Mouse (Mus musculus) kidney, adult 11 months (tissue): ENCODE results near the gene Inpp4b.

Experiments
- DNase-seq: peaks from one replicate; pipeline ENCODE4 v3.0.0; 2022

The Inpp4b gene

DNA sequence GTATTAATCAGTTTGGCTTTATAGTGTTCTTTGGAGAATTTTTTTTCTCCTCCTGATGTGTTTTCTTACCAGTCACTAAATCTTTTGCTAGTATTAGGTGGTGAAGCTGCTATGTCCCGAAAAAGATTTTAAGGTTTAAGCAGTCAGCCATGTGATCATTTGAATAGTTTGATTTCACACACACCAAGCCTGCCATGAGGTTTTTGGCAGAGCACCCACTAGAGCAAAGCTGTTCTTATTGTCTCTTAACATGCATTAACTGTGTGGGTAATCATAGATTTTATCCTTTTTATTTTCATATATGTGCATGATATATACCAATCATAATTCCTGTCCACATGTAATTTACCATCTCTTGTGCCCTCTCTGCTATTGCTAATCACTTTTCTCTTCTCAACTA is 240.6 kb downstream of the Inpp4b start:
- DNase-seq, result no peak

DNA sequence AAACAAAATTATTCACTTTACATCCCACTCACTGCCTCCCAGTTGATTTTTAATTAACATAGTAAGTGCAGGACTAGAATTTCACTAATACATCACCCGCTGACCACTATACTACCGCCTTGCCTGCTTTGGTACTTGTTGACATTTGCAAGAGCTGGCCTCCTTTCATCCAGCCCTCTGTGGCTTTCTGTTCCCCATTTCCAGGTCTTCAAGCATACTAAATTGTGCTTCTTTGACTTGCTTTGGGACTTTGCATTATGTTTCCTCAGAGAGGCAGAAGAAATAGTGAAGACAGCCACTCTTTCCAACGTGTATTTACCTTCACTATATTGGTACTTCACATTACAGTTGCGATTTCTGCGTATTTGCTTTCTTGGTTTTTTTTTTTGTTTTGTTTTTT is 244.4 kb downstream of the Inpp4b start:
- DNase-seq, result no peak

DNA sequence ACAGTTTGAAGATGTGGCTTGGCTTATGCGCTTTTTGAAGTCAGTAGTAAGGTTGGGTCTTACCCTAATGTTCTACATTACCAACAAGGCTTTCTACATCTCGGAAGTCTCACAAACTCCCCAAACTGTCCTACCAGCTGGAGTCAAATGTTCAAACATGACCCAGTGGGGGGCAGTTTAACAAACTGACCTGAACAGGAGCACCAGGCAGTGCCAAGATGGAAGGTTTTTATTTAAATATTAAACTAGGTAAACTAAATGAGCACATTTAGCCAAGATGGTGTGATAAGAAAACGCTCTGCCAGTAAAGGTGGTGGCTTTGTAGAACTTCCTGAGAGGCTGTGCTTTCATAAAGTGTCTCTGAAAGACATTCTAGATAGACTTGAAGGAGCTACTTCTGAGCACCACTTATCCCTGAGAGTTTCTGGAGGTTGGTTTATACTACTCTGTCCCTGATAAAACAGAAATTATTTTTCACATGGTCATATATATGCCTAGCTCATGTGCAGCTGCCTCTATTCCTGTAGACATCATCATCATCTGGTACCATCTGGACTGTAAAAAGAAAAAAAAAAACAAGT is 251.9 kb downstream of the Inpp4b start:
- no peak for DNase-seq

DNA sequence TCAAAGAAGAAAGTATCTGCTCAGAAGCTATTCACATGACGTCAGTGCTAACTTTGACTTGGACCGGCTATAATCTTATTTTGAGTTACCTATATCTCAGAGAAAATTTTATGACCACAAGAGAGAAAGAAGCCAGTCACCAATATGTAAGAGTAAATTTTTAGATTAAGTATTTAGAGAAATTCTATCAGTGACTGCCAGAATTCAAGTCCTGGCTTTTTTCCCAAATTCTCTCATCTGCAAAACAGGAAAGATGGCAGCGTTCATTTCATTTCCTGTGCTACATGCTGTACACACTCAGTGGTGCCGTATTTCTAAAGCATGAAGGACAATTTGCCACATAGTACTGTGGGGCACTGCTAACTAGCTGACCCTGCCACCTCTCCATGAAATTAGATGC is 256.9 kb downstream of the Inpp4b start:
- no peak for DNase-seq

DNA sequence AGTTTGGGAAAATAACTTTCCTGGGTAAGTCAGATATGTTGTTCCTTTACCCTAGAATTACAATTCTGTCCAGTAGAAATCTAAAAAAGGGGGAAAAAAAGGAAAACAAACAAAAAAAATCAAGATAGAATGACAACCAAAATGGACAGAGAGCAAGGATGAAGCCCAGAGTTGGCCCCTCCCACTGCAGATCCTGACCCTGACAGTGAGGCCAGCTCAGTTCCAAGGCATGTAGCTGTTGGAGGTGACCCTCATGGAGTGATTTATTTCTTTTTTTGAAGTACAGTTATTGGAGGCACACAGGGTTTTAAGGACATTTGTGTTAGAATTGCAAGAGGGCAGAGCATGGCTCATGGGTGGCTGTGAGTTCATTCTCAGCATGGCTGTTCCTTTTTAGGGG is 258.8 kb downstream of the Inpp4b start:
- no peak for DNase-seq

DNA sequence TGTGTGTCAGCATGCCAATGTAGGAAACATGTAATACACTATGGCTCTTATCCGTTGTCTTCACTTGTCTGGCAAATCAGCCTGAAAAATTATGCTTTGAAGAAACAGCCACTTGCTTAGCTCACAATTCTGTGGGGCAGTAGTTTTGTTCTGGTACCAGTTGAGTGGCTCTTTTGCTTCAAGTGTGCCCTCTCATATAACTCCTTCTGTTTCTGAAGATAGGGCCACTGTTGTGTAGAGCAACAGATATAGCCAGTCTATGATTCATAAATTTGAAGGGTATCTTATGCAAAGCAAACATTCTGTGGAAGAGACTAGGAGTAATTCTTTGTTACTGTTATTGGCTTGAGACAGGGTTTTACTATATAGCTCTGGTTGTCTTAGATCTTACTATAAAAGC is 265.7 kb downstream of the Inpp4b start:
- DNase-seq, result no peak

DNA sequence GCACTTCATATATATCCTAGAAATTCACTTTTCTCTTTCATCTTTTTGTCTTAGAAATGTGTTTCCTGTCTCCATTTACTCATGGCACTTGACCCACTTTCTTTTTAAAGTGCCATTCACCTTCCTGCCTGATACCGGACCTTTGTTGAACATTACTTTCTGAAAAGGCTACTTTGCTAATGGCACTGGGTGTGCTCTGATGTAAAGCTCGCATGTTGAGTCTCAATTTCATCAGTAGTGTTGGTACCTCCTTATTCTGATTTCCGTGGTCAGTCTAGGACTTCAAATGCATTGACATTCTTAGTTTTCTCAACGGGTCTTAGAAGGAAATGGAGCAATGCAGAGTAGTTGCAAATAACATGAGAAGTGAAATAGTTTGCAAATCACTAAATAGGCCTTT is 266.7 kb downstream of the Inpp4b start:
- no peak for DNase-seq

DNA sequence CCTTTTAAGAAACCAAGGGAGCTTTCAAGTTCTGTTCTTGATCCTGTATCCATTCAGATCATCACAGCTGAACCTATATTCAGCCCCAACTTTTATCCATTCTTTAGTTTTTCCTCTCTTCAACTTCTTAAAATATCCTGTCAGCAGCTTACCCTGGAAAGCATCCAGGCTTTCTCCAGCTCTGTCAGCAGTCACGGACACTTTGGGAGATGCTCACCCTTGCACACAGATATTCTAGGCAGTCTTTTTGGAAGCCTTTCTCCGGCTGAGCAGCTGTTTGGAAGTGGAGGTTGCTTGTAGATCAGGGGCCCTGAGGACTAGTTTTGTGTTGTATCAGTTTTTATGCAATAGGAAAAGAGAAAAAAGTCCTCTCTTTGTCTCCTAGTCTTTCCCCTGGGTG is 270.3 kb downstream of the Inpp4b start:
- no peak for DNase-seq

DNA sequence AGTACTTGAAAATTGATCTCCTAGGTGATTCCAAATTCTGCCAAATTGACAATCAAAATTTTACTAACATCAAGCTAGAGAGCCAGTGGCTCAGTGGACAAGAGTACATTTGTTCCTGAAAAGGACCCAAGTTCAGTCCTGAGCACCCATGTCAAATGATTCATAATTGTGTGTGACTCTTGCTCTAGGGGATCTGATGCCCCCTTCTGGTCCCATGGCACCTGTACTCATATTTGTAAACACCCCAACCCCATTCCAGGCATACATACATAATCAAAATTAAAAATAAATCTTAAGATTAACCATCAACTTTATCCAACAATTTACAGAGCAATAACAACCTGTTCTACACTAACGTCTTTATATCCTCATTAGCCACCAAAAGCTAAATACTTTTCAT is 271.8 kb downstream of the Inpp4b start:
- no peak for DNase-seq

DNA sequence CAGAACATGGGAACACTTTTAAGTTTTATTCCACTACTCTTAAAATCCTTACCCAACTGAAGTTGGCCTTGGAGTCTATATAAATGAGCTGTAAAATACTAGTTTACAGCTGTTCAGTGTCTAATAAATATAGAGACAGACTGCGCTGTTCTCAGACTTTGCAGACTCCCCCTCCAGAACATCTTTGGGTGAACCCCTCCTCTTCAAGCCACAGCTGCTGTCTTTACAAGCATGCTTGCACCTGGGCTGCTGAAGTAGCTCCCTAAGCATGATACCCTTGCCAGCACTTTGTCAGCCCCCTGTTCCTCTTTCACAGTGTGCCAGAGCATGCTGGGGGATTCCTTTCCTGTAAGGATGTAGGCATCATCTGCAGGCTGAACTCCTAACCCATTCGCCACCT is 272.2 kb downstream of the Inpp4b start:
- DNase-seq, result no peak

DNA sequence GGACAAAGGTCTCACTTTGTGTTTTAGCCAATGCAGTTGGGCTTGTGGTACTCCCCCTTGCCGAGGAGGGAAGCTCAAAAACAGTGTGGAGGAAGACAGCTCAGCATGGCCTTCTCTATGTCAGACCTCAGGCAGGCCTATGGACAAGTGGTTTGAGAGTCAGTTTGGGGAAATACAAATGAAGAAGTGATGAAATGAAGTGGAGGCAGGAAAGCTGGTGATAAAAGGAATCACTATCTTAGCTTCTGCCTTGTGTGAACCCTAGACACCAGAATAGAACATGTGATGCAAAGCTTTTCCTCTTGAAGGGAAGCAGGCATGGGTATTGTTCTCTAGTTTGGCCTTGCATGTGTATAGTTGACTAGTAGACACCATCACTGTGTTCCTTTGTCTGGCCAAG is 273.2 kb downstream of the Inpp4b start:
- no peak for DNase-seq

DNA sequence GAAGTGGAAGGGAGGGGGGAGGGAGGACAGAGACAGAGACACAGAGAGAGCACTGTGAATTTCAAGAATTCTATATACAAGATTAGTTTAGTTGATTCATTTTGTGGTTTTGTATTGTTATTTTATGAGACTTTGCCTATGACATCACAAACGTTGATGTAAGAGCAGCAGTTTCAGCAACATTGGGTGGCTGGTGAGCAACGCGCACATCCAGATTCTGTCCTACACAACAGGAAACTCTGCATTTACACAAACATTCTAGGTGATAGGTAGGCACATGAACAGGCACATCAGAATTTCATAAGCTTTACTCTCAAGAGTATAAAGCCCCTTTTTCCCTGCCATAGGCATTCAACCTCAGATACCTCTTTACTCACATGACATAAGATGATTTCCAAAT is 276.6 kb downstream of the Inpp4b start:
- no peak for DNase-seq

DNA sequence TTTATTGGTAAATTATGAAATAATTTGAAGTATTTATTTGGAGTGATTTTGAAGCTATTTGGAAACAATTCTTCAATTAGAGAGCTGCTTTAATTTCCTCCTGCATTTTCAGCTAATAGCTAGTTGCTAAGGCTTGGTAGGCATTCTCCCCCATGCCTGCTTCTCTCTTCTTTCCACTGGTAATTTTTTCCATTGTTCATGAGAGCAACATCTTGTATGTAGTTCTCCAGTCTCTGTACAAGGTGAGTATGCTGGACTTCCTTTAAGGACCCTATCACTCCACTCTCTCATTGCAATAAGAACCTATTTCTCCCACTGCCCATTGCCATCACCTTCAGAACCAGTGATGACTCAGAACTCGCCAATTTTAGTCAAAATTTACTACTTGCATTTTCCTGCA is 292.7 kb downstream of the Inpp4b start:
- DNase-seq, result no peak

DNA sequence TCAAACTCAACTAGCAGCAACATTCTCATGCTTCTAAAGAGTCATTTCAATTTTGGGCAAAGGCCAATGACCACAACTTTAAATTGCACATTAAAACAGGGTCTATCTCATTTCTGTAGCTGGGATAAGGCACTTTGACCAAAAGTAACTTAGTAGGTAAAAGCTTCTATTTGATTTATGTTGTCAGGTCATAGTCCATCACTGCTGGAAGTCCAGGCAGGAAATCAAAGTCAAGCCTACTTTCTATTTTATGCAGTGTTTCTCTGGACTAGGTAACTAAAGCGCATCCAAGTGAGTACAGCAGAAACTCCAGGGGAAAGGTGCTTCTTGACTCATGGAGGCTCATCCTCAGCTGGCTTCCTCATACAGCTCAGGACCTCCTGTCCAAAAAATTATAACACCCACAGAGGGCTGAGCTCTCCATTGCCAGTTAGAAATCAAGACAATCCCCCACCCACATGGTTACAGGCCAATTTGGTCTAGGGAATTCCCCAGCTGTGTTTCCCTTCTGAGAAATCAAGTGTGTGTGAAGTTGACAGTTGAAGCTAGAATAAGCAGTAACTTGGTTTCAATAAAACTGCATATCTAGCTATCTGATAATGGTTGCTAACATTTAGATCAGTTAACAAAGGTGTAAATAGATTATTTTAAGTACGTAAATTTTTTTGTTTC is 293.7 kb downstream of the Inpp4b start:
- no peak for DNase-seq

DNA sequence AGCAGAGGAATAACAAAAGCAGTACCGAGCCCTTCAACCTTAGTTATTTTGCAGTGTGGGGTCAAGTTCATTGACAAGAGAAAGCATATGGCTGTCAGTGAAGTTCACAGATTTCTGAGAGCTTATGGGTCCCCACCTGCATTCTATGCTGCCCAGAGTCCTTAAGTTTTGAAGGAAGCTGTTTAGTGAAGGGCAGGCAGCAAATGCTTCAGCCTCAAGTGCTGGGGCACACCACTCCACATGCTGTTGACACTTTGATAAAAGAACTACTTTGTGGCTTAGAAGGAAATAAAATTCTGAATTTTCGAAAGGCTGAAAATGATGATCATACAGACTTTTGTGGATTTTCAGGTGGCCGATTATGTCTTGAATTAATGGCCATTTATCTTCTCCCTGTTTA is 296.1 kb downstream of the Inpp4b start:
- no peak for DNase-seq

DNA sequence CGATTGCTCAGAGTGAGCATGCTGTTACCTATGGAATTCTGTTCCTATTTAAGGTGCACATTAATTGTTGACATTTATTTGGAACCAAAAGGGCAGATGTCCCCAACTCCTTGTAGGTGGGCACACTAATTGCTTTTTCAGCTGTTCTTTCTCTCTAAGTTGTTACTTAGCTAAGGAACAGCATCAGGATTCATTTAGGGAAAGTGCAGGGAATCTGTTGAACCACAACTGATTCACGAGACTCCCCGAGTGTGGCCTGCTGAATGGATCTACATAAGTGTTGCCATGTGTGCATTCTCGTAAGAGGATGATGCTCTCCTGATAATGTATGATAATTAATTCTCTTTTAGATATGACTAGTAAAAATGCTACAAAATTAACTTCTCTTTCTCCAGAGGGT is 297.5 kb downstream of the Inpp4b start:
- no peak for DNase-seq

DNA sequence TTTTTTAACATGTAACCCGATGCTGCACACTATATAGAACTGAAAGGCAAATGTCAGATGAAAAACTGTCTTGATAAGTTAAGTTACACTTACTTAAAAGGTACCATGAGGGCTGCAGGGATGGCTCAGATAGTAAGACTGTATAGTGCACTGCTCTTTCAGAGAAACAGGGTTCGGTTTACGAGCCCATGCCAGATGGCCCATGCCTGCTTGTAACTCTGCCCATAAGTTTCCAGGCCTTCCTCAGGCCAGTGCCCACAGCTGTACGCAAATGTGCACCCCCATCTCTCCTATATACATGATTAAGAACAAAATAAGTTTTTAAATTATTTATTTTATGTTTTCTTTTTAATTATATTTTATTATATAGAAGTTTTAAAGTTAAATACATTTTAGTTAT is 300.7 kb downstream of the Inpp4b start:
- DNase-seq, result no peak

DNA sequence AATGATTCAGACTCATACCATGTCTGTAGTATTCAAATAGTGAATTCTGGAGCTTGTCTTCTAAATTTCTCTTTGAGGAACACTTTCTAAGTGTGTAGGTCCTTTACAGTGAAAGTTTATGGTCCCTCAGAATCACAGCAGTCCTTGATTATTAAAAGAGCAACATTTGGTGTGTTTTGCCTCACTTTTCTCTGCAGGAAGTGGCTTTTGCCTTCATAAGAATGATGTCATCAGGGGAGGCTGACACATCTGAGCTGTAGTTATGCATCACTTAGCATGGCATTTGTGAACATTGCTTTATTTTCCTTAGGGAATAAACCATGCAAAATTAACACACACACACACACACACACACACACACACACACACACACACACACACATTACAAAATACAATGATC is 349.8 kb downstream of the Inpp4b start:
- DNase-seq, result no peak

DNA sequence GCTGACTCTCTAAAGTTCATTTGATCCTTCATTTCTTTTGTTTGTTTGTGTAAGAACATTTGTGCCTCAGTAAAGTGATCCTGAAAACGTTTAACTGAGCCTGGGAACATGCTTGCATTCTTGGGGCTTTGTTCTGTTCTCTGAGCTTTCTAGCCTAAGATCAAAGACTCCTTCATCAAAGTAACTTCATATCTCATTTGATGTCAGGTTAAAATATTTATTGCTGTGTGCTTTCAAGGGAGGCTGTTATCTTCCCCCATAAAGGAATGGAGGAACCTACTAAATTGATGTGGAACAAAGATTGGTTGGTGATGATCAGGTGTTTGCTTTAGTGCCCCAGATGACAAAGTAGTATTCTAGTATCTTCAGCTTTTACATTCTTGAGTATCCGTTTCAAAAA is 352.5 kb downstream of the Inpp4b start:
- no peak for DNase-seq

DNA sequence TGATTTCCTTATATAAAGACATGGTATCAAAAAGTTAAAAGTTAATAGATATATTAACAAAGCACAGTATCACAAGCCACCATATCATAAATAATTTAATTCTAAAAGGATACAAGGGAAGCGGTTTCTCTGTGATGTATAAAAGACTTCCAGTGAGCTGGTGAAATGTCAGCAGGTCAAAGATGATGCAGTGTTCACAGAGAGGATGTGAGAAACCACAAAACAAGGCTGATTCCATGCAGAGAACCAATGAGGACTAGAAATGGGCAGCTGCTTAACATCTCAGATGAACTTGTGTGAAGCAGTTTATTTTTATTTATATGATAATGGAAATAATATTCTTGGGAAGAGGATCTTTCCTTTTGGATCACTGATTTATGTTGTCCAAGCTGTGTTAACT is 359.7 kb downstream of the Inpp4b start:
- DNase-seq, result no peak

DNA sequence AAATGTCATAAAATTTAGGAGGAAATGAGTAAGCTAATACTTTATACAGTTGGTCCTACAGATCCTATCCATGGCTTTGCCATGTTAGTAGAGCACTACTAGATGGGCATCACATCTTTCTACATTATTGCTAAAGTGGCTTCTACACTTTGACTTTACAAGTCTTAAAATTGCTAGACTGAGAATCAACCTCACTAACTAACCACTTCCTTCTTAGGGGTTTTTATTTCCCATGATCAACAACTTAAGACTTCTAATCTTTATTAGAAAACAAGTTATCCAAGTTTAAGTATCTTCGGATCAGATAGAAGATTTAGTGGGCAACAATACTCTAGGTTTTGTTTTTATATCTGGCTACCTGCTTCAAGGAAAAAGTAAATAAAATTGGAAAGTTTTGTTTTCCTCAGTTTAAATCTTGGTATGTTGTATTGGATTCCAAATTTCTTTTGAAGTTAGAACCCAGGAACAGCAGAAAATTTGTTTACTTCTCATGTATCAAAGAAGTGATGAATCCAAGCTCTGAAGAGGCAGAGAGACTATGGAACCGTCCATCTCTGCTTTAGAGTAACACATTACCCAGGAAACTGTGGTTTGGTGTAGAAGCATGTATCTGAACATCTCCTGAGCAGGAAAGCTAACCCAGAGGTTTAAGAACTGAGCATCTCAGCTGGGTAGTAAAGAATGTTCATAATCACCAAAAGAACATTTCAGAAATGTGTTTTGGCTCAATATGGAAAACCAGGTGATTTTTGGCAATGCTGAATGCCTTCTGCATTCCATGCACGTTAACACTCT is 361.4 kb downstream of the Inpp4b start:
- no peak for DNase-seq

DNA sequence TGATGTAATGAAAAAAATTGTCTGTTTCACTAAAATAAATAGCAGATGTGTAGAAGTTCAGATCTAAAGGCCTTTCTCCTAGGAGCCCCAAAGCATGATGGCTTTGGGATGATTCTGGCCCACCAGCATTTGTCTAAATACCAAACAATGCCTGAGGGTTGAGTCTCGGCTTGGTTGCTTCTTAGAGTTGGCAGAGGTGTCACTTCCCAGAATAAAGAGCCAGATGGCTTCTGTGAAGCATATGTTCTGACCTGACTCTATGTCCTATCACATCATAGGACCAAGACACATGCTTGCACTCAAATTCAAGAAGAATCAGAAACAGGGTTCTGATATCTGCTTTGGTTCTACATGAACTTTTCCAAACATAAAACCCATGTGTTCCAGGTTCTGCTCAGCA is 365.1 kb downstream of the Inpp4b start:
- DNase-seq, result no peak

DNA sequence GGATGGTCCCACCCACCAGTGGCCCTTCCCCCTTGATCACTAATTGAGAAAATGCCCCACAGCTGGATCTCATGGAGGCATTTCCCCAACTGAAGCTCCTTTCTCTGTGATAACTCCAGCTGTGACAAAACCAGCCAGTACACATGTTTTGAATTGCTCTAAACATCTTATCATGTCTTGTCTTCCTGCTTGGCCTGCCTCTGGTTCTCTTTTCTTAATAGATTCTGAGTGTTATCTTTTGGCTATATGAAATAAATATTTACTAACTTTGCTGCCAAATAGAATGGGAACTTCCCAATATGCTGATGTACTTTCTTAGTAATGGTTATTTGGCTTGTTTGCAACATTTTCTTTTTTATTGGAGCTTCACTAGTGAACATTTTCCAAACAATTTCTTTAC is 389.0 kb downstream of the Inpp4b start:
- no peak for DNase-seq

DNA sequence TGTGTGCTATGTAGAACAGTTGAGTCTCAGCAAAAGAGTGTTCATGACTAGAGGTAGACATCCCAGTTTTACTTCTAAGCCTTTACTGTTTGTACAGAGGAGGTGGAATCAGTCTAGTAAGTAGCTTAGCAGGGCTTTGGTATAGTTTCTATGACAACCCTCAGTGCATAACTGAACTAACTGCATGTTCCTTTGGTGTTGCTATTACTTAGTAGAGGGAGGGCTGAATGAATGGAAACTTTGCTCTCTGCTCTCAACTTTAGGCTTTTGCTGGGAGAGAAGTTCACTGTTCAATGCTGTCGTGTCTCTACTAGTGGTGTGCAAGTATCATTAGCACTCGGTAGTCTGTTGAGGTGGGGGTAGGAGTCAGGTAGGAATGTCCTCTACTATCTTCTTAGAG is 393.3 kb downstream of the Inpp4b start:
- no peak for DNase-seq

DNA sequence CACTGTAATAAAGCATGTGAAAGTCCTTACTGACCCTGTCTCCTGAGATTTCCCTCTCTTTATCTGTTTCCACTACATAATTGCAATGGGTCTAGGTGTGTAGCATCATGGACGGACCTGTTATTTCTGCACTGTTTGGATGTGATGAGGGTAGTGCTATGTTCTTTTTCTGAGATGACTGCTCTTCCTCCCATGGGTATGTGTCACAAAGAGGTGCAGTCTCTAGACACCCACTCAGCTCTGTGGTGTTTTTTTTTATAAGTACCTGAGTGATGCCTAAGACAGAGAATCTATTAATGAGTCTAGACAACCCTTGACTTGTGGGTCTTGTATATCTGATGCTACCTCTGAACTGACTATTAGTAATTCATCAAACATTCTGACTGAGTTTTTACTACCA is 393.7 kb downstream of the Inpp4b start:
- DNase-seq, result no peak
